Mouse (Mus musculus) embryonic fibroblast, embryonic 13.5 days (primary cell): ENCODE data around the gene Tuba4a.

Experiments
- CTCF ChIP-seq: IDR thresholded peaks from 2 replicates; pipeline ENCODE4 v1.5.1; 2011; ENCODE audit warnings: mild to moderate bottlenecking, control low read depth, low read length, moderate library complexity, borderline replicate concordance; ENCODE audit not compliant: insufficient read depth
- POLR2A ChIP-seq: IDR thresholded peaks from 2 replicates; pipeline ENCODE4 v1.6.1; 2011; ENCODE audit warnings: low read depth, mild to moderate bottlenecking, control low read depth, low read length, moderate library complexity

DNA sequence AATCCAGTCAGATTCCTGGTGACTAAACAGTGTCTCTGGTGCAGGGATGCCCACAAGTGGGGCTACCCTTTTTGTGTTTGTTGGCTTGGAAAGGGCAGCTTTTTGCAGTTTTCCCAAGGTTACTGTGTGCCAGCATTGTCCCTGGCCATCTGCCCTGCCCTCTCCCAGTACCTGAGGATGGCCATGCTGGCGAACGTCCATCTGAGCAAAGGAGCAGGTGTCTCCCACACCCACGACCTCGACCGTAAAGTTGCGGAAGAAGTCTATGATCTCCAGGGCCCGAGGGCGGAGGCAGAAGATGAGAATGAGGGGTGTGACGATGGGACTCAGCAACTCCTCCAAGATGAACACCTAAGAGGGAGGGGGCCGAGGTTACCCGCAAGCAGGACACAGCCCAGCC lies 34.2 kb downstream of the Tuba4a start:
- TF ChIP-seq POLR2A = no peak
- no peak for TF ChIP-seq CTCF
